Mouse (Mus musculus): ENCODE measurements around the gene Gm21962. TPM values are rescaled to one million over a fixed set of nuclear protein-coding genes. Genes with fewer than 3 reads are reported as not detected.
"Not testable (repeated sequence)": the region's sequence is repeated elsewhere in the genome, so short reads cannot be mapped to it uniquely, and the experiment has no call there.

The Gm21962 gene
- not detected in 2 replicates for polyA plus RNA-seq (2015; fragmentation: Nextera tagmentation; extraction: Ambion mirVana)

GRCm38 (mm10) chr3:137671224-137671623 lies at the start of gene Gm21962:
Gm21962 (plus strand) TSS chr3:137671524.
- not testable (repeated sequence) for H3K27me3 ChIP-seq; H3K36me3 ChIP-seq; H3K4me2 ChIP-seq; H3K4me1 ChIP-seq (replicated peaks); H3K9ac ChIP-seq; H3K9me3 ChIP-seq (replicated peaks); ATAC-seq (replicated peaks; ENCODE audit: insufficient number of reproducible peaks, insufficient read depth, low FRiP score, low read depth); H3K4me3 ChIP-seq; H3K27ac ChIP-seq
- no CpG with 5 or more reads among the region's 3 CpGs for WGBS

- Histone ChIP-seq H3K27ac (no peak overlapping the region), H3K4me2 (peak overlapping the region; percentile 15; the same call in 1 of the 2 replicates), H3K4me3 (no peak overlapping the region), H3K27me3 (no peaks in the 10 kb centered on the region), H3K36me3 (no peaks in the 10 kb centered on the region), H3K9me3 (replicated peaks) (no peaks in the 10 kb centered on the region), H3K9ac (no peak overlapping the region), H3K4me1 (replicated peaks) (peaks cover 23% of the 10 kb centered on the region)
- ATAC-seq (replicated peaks; ENCODE audit: insufficient number of reproducible peaks, insufficient read depth, low FRiP score, low read depth), result no peak
- WGBS, result 17% methylated on average over 6 of the region's 6 CpGs
Measured at GRCm38 (mm10) chr3:137622091-137622490, 49.2 kb upstream of the Gm21962 start.

- Histone ChIP-seq H3K4me2 (peak overlapping the region; percentile 91), H3K27me3 (no peaks in the 10 kb centered on the region), H3K4me1 (replicated peaks) (peaks cover 23% of the 10 kb centered on the region), H3K36me3 (no peaks in the 10 kb centered on the region), H3K9ac (peak overlapping the region; percentile 66), H3K9me3 (replicated peaks) (no peaks in the 10 kb centered on the region), H3K4me3 (peak overlapping the region; percentile 65), H3K27ac (no peak overlapping the region)
- ATAC-seq (replicated peaks; ENCODE audit: insufficient number of reproducible peaks, insufficient read depth, low FRiP score, low read depth), result no peak
- 37% methylated on average over 14 of the region's 14 CpGs for WGBS
Measured at GRCm38 (mm10) chr3:137622895-137623580, 48.3 kb upstream of the Gm21962 start.

GRCm38 (mm10) chr3:137623581-137624362 lies 47.6 kb upstream of the Gm21962 start:
- ATAC-seq (replicated peaks; ENCODE audit: insufficient number of reproducible peaks, insufficient read depth, low FRiP score, low read depth), result peak; percentile 93
- H3K4me2 ChIP-seq, result peak overlapping the region; percentile 91
- H3K27me3 ChIP-seq, result no peaks in the 10 kb centered on the region
- H3K36me3 ChIP-seq, result no peaks in the 10 kb centered on the region
- peak overlapping the region; percentile 65 for H3K4me3 ChIP-seq
- H3K9ac ChIP-seq, result peak overlapping the region; percentile 66
- 1% methylated on average over 47 of the region's 47 CpGs for WGBS
- peak overlapping the region; percentile 27; the same call in 1 of the 2 replicates for H3K27ac ChIP-seq
- H3K9me3 ChIP-seq (replicated peaks), result no peaks in the 10 kb centered on the region
- H3K4me1 ChIP-seq (replicated peaks), result peaks cover 23% of the 10 kb centered on the region

GRCm38 (mm10) chr3:137625054-137625453 lies 46.3 kb upstream of the Gm21962 start:
- whole genome bisulfite sequencing, result 60% methylated on average over 5 of the region's 5 CpGs
- ATAC-seq (replicated peaks; ENCODE audit: insufficient number of reproducible peaks, insufficient read depth, low FRiP score, low read depth), result no peak
- H3K9ac ChIP-seq, result no peak overlapping the region
- no peaks in the 10 kb centered on the region for H3K9me3 ChIP-seq (replicated peaks)
- no peaks in the 10 kb centered on the region for H3K27me3 ChIP-seq
- H3K4me3 ChIP-seq, result no peak overlapping the region
- H3K36me3 ChIP-seq, result no peaks in the 10 kb centered on the region
- peaks cover 23% of the 10 kb centered on the region for H3K4me1 ChIP-seq (replicated peaks)
- H3K27ac ChIP-seq, result no peak overlapping the region
- H3K4me2 ChIP-seq, result no peak overlapping the region

- H3K4me2 ChIP-seq, result no peak overlapping the region
- no peak overlapping the region for H3K9ac ChIP-seq
- no peaks in the 10 kb centered on the region for H3K27me3 ChIP-seq
- no peak overlapping the region for H3K27ac ChIP-seq
- no peaks in the 10 kb centered on the region for H3K36me3 ChIP-seq
- WGBS, result 73% methylated on average over 10 of the region's 10 CpGs
- H3K4me1 ChIP-seq (replicated peaks), result no peaks in the 10 kb centered on the region
- no peaks in the 10 kb centered on the region for H3K9me3 ChIP-seq (replicated peaks)
- no peak overlapping the region for H3K4me3 ChIP-seq
- ATAC-seq (replicated peaks; ENCODE audit: insufficient number of reproducible peaks, insufficient read depth, low FRiP score, low read depth), result no peak
Measured at GRCm38 (mm10) chr3:137633726-137634125, 37.6 kb upstream of the Gm21962 start.

GRCm38 (mm10) chr3:137636571-137636970 lies 34.8 kb upstream of the Gm21962 start:
- no peak for ATAC-seq (replicated peaks; ENCODE audit: insufficient number of reproducible peaks, insufficient read depth, low FRiP score, low read depth)
- Histone ChIP-seq H3K27ac (no peak overlapping the region), H3K9ac (no peak overlapping the region), H3K27me3 (no peaks in the 10 kb centered on the region), H3K9me3 (replicated peaks) (no peaks in the 10 kb centered on the region), H3K4me1 (replicated peaks) (no peaks in the 10 kb centered on the region), H3K4me2 (no peak overlapping the region), H3K36me3 (no peaks in the 10 kb centered on the region), H3K4me3 (no peak overlapping the region)
- WGBS, result 76% methylated on average over 4 of the region's 4 CpGs

- Histone ChIP-seq H3K9me3 (replicated peaks) (no peaks in the 10 kb centered on the region), H3K4me1 (replicated peaks) (no peaks in the 10 kb centered on the region), H3K36me3 (no peaks in the 10 kb centered on the region), H3K27me3 (no peaks in the 10 kb centered on the region), H3K9ac (no peak overlapping the region), H3K4me3 (no peak overlapping the region), H3K27ac (no peak overlapping the region), H3K4me2 (no peak overlapping the region)
- WGBS, result 75% methylated on average over 5 of the region's 5 CpGs
- ATAC-seq (replicated peaks; ENCODE audit: insufficient number of reproducible peaks, insufficient read depth, low FRiP score, low read depth), result no peak
Measured at GRCm38 (mm10) chr3:137641238-137641637, 30.1 kb upstream of the Gm21962 start.

- no peak for ATAC-seq (replicated peaks; ENCODE audit: insufficient number of reproducible peaks, insufficient read depth, low FRiP score, low read depth)
- Histone ChIP-seq H3K4me1 (replicated peaks) (no peaks in the 10 kb centered on the region), H3K27ac (no peak overlapping the region), H3K9me3 (replicated peaks) (no peaks in the 10 kb centered on the region), H3K4me2 (no peak overlapping the region), H3K36me3 (no peaks in the 10 kb centered on the region), H3K4me3 (no peak overlapping the region), H3K27me3 (no peaks in the 10 kb centered on the region), H3K9ac (no peak overlapping the region)
- WGBS, result 62% methylated on average over 8 of the region's 8 CpGs
Measured at GRCm38 (mm10) chr3:137642137-137642536, 29.2 kb upstream of the Gm21962 start.

- Histone ChIP-seq H3K9ac (no peak overlapping the region), H3K4me3 (no peak overlapping the region), H3K4me2 (no peak overlapping the region), H3K36me3 (no peaks in the 10 kb centered on the region), H3K27ac (no peak overlapping the region), H3K9me3 (replicated peaks) (no peaks in the 10 kb centered on the region), H3K4me1 (replicated peaks) (no peaks in the 10 kb centered on the region), H3K27me3 (no peaks in the 10 kb centered on the region)
- no peak for ATAC-seq (replicated peaks; ENCODE audit: insufficient number of reproducible peaks, insufficient read depth, low FRiP score, low read depth)
- WGBS, result 69% methylated on average over 3 of the region's 3 CpGs
Measured at GRCm38 (mm10) chr3:137642568-137642967, 28.8 kb upstream of the Gm21962 start.

- H3K9ac ChIP-seq, result no peak overlapping the region
- H3K4me3 ChIP-seq, result no peak overlapping the region
- H3K36me3 ChIP-seq, result no peaks in the 10 kb centered on the region
- WGBS, result 90% methylated on average over 3 of the region's 3 CpGs
- no peaks in the 10 kb centered on the region for H3K27me3 ChIP-seq
- H3K4me1 ChIP-seq (replicated peaks), result no peaks in the 10 kb centered on the region
- H3K4me2 ChIP-seq, result no peak overlapping the region
- H3K27ac ChIP-seq, result no peak overlapping the region
- H3K9me3 ChIP-seq (replicated peaks), result no peaks in the 10 kb centered on the region
- ATAC-seq (replicated peaks; ENCODE audit: insufficient number of reproducible peaks, insufficient read depth, low FRiP score, low read depth), result no peak
Measured at GRCm38 (mm10) chr3:137644081-137644480, 27.2 kb upstream of the Gm21962 start.
